Mouse (Mus musculus) hindbrain, embryonic 15.5 days (tissue): Measurements from ENCODE around the gene Ints4. TPM values are rescaled to one million over a fixed set of nuclear protein-coding genes. Genes with fewer than 3 reads are reported as not detected.
A peak's percentile ranks its signal among the peaks of the same experiment; 100 is the strongest.
"Not testable (repeated sequence)": the region's sequence is repeated elsewhere in the genome, so short reads cannot be mapped to it uniquely, and the experiment has no call there.

Experiments used
- ATAC-seq: fragments of 200-750 bp; cut with Nextera tagmentation; 2 replicates; pipeline ENCODE4 v1.8.0; 2017; ENCODE audit warnings: low read depth, moderate number of reproducible peaks, moderate TSS enrichment; ENCODE audit not compliant: low FRiP score
- H3K27ac ChIP-seq: fragments of 300-500 bp; sonication (generic); replicated peaks from 2 replicates; pipeline ENCODE4 v1.5.1; 2015; ENCODE audit warnings: mild to moderate bottlenecking, inconsistent platforms
- H3K27me3 ChIP-seq: fragments of 300-500 bp; sonication (generic); 2 replicates; pipeline ENCODE4 v1.6.1; 2015; ENCODE audit warnings: control low read depth, inconsistent platforms
- H3K36me3 ChIP-seq: fragments of 300-500 bp; sonication (generic); 2 replicates; pipeline ENCODE4 v1.6.1; 2015; ENCODE audit warnings: control low read depth, inconsistent platforms
- H3K4me1 ChIP-seq: fragments of 300-500 bp; sonication (generic); replicated peaks from 2 replicates; pipeline ENCODE4 v1.6.1; 2015; ENCODE audit warnings: control low read depth, inconsistent platforms
- H3K4me2 ChIP-seq: fragments of 300-500 bp; sonication (generic); 2 replicates; pipeline ENCODE4 v1.6.1; 2015; ENCODE audit warnings: moderate library complexity, mild to moderate bottlenecking, inconsistent platforms
- H3K4me3 ChIP-seq: fragments of 300-500 bp; sonication (generic); 2 replicates; pipeline ENCODE4 v1.5.1; 2015; ENCODE audit warnings: mild to moderate bottlenecking, inconsistent platforms
- H3K9ac ChIP-seq: fragments of 300-500 bp; sonication (generic); 2 replicates; pipeline ENCODE4 v1.6.1; 2015; ENCODE audit warnings: inconsistent platforms
- H3K9me3 ChIP-seq: fragments of 300-500 bp; sonication (generic); 2 replicates; pipeline ENCODE4 v1.6.1; 2016; ENCODE audit warnings: control low read depth, inconsistent platforms
- WGBS: fragments of 180-500 bp; shearing (Covaris S2); methylation state at CpG from one replicate; pipeline ENCODE4 v1.1.7; 2015; 5-methylcytosine and 5-hydroxymethylcytosine counted together
- polyA plus RNA-seq: library from polyadenylated mRNA; unstranded; fragments of >200 nt; fragmentation: Nextera tagmentation; extraction: Ambion mirVana; gene quantifications from 2 replicates; pipeline ENCODE4 v1.2.1, GENCODE M21; 2015

Gene Ints4
- 41.4 and 42.5 TPM in 2 replicates for polyA plus RNA-seq

DNA sequence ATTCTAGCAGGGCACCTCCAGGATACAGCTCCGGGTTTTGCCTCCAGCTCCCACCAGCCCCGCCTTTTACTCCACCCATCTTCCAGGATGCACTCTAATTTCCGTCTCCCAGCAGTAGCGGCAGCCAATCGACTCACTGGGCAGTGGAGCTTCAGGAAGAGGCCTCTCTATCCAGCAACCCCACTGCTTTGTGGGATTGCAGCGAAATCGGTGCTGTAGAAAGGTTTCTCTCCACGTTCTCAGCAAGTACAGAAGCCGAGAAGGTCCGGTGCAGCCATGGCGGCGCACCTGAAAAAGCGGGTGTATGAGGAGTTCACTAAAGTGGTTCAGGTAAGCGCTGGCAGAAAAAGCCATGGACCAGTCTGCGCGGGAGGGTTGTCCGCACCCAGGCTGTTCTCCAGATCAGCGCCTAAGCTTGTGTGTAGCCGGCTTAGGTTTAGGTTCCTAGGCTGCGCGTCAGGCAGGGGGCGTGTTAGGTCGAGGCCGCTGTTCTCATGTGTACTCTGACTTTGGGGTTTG, at the start of gene Ints4:
TSS of gene Ints4 (plus strand) at position 136 of the 519 bp plus-strand sequence.
- peaks cover 26% of the 10 kb centered on the region for H3K4me1 ChIP-seq
- H3K9ac ChIP-seq = peak within 1 kb of the TSS; percentile 53
- peak within 1 kb of the TSS; percentile 86 for H3K4me2 ChIP-seq
- no peaks in the 10 kb centered on the region for H3K9me3 ChIP-seq
- H3K27ac ChIP-seq = peak within 1 kb of the TSS; percentile 75
- peak within 1 kb of the TSS; percentile 68 for H3K4me3 ChIP-seq
- ATAC-seq = peak; percentile 100
- under 1% methylated on average over 24 of the region's 24 CpGs for WGBS
- no peaks in the 10 kb centered on the region for H3K27me3 ChIP-seq
- H3K36me3 ChIP-seq = peaks cover 12% of the 10 kb centered on the region

GRCm38 (mm10) chr7:97433517-97433916, 47.2 kb upstream of the Ints4 start:
- not testable (repeated sequence) for H3K4me3 ChIP-seq, H3K9ac ChIP-seq, H3K9me3 ChIP-seq, ATAC-seq, H3K4me2 ChIP-seq, H3K27ac ChIP-seq, H3K36me3 ChIP-seq, H3K27me3 ChIP-seq
- 76% methylated on average over 3 of the region's 3 CpGs for WGBS
- H3K4me1 ChIP-seq = peaks cover 15% of the 10 kb centered on the region

- H3K9me3 ChIP-seq = no peaks in the 10 kb centered on the region
- no peaks in the 10 kb centered on the region for H3K27me3 ChIP-seq
- H3K4me3 ChIP-seq = no peak overlapping the region
- WGBS = 82% methylated on average over 10 of the region's 10 CpGs
- no peak overlapping the region for H3K4me2 ChIP-seq
- H3K4me1 ChIP-seq = peaks cover 9% of the 10 kb centered on the region
- H3K9ac ChIP-seq = no peak overlapping the region
- H3K27ac ChIP-seq = no peak overlapping the region
- no peaks in the 10 kb centered on the region for H3K36me3 ChIP-seq
- no peak for ATAC-seq
These were observed 46.2 kb upstream of the Ints4 start for GRCm38 (mm10) chr7:97434517-97434916.

GRCm38 (mm10) chr7:97438986-97439385, 41.8 kb upstream of the Ints4 start:
- no peak overlapping the region for H3K27ac ChIP-seq
- no peak for ATAC-seq
- no peaks in the 10 kb centered on the region for H3K9me3 ChIP-seq
- H3K36me3 ChIP-seq = no peaks in the 10 kb centered on the region
- H3K4me3 ChIP-seq = no peak overlapping the region
- H3K27me3 ChIP-seq = no peaks in the 10 kb centered on the region
- no peak overlapping the region for H3K9ac ChIP-seq
- H3K4me2 ChIP-seq = no peak overlapping the region
- H3K4me1 ChIP-seq = no peaks in the 10 kb centered on the region

- Histone ChIP-seq H3K4me3 (no peak overlapping the region), H3K9me3 (no peaks in the 10 kb centered on the region), H3K36me3 (no peaks in the 10 kb centered on the region), H3K27me3 (no peaks in the 10 kb centered on the region), H3K9ac (no peak overlapping the region), H3K4me1 (0 out of 2 replicates have a peak, but pooled peaks cover 5% of the 10 kb centered on the region), H3K27ac (peak overlapping the region; percentile 85), H3K4me2 (no peak overlapping the region)
- 22% methylated on average over 6 of the region's 6 CpGs for WGBS
- peak; percentile 97 for ATAC-seq
These were observed 34.4 kb upstream of the Ints4 start for GRCm38 (mm10) chr7:97446171-97446925.

GRCm38 (mm10) chr7:97447050-97447531, 33.7 kb upstream of the Ints4 start:
- Histone ChIP-seq H3K4me3 (no peak overlapping the region), H3K4me2 (no peak overlapping the region), H3K36me3 (no peaks in the 10 kb centered on the region), H3K27ac (peak overlapping the region; percentile 85), H3K9me3 (no peaks in the 10 kb centered on the region), H3K4me1 (0 out of 2 replicates have a peak, but pooled peaks cover 5% of the 10 kb centered on the region), H3K27me3 (no peaks in the 10 kb centered on the region), H3K9ac (no peak overlapping the region)
- WGBS = 27% methylated on average over 6 of the region's 6 CpGs
- peak; percentile 74 for ATAC-seq

DNA sequence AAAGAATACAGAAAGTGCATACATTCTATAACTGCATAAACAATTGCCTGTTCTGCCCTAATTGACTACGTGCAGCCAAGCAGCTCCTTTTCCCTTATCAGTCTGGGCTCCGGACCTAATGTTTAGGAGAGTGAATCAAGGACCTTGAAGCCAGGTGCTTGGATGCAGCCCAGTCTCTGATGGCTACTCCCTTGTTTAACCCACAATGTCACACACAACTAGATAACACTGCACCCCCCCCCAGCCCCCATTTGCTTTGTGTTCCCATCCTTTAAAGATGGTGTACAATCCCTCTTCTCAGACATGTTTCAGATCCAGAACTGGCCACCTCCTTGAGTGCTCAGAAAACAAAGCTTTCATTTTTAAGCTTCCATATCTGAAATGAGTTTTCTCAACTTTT, 29.7 kb upstream of the Ints4 start, which contains the start of gene Kctd14:
TSS of gene Kctd14 (plus strand) at position 301 of the 400 bp plus-strand sequence.
- not testable (repeated sequence) for H3K9ac ChIP-seq, H3K4me3 ChIP-seq, H3K27me3 ChIP-seq, H3K4me2 ChIP-seq, H3K36me3 ChIP-seq, ATAC-seq, H3K27ac ChIP-seq, H3K9me3 ChIP-seq
- WGBS = 79% methylated on average over 2 of the region's 2 CpGs
- H3K4me1 ChIP-seq = peaks cover 12% of the 10 kb centered on the region

GRCm38 (mm10) chr7:97452196-97452595, 28.6 kb upstream of the Ints4 start:
- no peaks in the 10 kb centered on the region for H3K9me3 ChIP-seq
- no peaks in the 10 kb centered on the region for H3K36me3 ChIP-seq
- 80% methylated on average over 6 of the region's 6 CpGs for WGBS
- no peak overlapping the region for H3K4me2 ChIP-seq
- H3K27ac ChIP-seq = no peak overlapping the region
- H3K27me3 ChIP-seq = no peaks in the 10 kb centered on the region
- no peak for ATAC-seq
- H3K4me3 ChIP-seq = no peak overlapping the region
- H3K4me1 ChIP-seq = peaks cover 10% of the 10 kb centered on the region
- H3K9ac ChIP-seq = no peak overlapping the region

DNA sequence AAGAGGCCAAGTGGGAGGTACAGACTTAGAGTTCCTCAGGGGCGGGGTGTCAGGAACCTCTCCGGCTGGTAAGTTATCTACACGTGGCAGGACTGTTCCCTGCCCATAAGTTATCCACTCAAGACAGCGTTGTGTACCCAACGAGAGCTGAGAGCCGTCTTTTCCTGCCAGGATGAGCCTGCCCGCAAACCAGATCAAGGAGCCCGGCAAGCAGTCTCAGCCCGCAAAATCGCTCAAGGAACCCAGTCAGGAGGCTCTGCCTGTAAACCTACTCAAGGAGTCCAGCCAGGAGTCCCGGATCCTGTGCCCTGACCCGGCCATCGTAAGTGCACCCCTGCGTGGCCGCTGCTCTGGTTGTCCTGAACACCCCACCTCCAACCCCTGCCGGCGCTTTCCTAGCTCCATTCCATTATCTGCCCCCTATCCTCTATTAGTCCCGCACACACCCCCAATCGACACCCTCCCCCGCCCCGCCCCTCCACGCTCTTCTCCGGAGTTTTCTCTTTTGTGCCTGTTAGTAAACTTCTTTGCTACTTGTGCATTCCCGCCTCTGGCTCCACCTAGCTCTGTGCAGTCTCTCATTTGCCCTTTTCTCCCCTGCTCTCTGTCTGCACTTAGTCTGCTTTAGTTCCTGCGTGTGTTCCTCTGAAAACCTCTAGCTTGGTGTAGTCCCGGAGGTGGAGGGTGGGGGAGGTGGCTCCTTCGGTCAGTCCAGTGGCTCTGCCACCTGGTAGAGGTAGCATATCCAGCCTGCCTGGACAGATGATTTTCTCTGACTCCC, 27.4 kb upstream of the Ints4 start:
- H3K4me3 ChIP-seq = peak overlapping the region; percentile 25
- no peaks in the 10 kb centered on the region for H3K27me3 ChIP-seq
- H3K9me3 ChIP-seq = no peaks in the 10 kb centered on the region
- no peak overlapping the region for H3K27ac ChIP-seq
- ATAC-seq = peak; percentile 38; the same call in 1 of the 2 replicates
- no peaks in the 10 kb centered on the region for H3K36me3 ChIP-seq
- peak overlapping the region; percentile 54 for H3K4me2 ChIP-seq
- H3K9ac ChIP-seq = no peak overlapping the region
- peaks cover 7% of the 10 kb centered on the region for H3K4me1 ChIP-seq
- WGBS = 12% methylated on average over 27 of the region's 27 CpGs

DNA sequence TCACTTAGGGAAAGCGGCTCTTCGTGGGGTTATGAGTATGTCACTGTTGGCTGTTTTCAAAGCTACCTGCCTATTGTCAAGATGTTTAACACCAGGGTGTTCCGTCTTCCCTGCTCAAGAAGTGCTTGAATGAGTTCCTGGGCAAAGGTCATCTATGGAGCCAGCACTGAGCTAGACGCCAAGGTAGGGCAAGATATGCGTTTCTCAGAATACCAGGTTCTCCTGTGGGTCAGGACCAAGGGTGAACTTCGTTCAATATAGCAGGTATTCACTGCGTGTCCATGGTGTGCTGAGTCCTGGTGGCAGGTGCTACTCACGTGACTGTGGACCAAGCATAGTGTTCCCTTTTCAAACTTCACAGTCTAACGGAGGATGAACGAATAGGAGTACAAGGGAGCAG, 26.0 kb upstream of the Ints4 start:
- no peak overlapping the region for H3K9ac ChIP-seq
- H3K4me3 ChIP-seq = no peak overlapping the region
- no peaks in the 10 kb centered on the region for H3K9me3 ChIP-seq
- H3K27me3 ChIP-seq = no peaks in the 10 kb centered on the region
- H3K36me3 ChIP-seq = no peaks in the 10 kb centered on the region
- peaks cover 7% of the 10 kb centered on the region for H3K4me1 ChIP-seq
- no peak overlapping the region for H3K27ac ChIP-seq
- ATAC-seq = no peak
- 94% methylated on average over 10 of the region's 10 CpGs for WGBS
- no peak overlapping the region for H3K4me2 ChIP-seq

DNA sequence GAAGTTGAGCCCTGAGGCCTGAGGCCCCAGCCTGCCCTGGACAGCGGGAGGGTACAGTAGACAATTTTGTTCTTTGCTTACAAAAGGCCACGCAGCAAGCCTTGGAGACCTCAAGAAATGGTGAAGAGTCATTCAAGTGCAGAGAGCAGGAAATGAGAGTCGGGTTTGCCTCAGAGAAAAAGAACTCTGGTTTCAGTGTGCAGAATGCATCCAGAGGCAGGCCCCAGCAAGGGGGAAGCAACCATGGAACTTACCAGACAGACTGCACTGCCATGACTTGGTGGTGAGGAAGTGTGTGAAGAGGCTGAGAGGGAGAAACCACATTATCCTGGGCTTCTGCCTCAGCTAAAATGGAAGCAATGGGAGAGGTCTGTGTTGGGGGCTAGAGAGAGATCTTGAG, 25.2 kb upstream of the Ints4 start:
- Histone ChIP-seq H3K4me2 (no peak overlapping the region), H3K9ac (no peak overlapping the region), H3K4me3 (no peak overlapping the region), H3K27ac (no peak overlapping the region), H3K9me3 (no peaks in the 10 kb centered on the region), H3K27me3 (no peaks in the 10 kb centered on the region), H3K36me3 (no peaks in the 10 kb centered on the region), H3K4me1 (peaks cover 7% of the 10 kb centered on the region)
- 93% methylated on average over 3 of the region's 3 CpGs for WGBS
- ATAC-seq = no peak

GRCm38 (mm10) chr7:97473001-97473400, 7.8 kb upstream of the Ints4 start:
- Histone ChIP-seq H3K9me3 (no peaks in the 10 kb centered on the region), H3K27ac (no peak overlapping the region), H3K9ac (no peak overlapping the region), H3K36me3 (no peaks in the 10 kb centered on the region), H3K27me3 (no peaks in the 10 kb centered on the region), H3K4me3 (no peak overlapping the region), H3K4me2 (no peak overlapping the region), H3K4me1 (no peaks in the 10 kb centered on the region)
- 90% methylated on average over 5 of the region's 5 CpGs for WGBS
- ATAC-seq = no peak
